Mouse (Mus musculus) CD4-positive, CD25-positive, alpha-beta regulatory T cell, adult 4 months (primary cell): Measurements from ENCODE around the gene Klhl22. TPM values are rescaled to one million over a fixed set of nuclear protein-coding genes. Genes with fewer than 3 reads are reported as not detected.
"Not testable (repeated sequence)": the region's sequence is repeated elsewhere in the genome, so short reads cannot be mapped to it uniquely, and the experiment has no call there.

ENCODE experiments used
- ATAC-seq: one replicate; pipeline ENCODE4 v1.8.0; 2017
- polyA plus RNA-seq, 2 experiments: library from polyadenylated mRNA; unstranded; fragments of 100-300 nt; shearing (Covaris generic); gene quantifications; one replicate each; pipeline ENCODE4 v1.2.1; 2017

Klhl22 gene
- polyA plus RNA-seq: 10 to 100 TPM; 15.6 to 30.9 TPM

DNA sequence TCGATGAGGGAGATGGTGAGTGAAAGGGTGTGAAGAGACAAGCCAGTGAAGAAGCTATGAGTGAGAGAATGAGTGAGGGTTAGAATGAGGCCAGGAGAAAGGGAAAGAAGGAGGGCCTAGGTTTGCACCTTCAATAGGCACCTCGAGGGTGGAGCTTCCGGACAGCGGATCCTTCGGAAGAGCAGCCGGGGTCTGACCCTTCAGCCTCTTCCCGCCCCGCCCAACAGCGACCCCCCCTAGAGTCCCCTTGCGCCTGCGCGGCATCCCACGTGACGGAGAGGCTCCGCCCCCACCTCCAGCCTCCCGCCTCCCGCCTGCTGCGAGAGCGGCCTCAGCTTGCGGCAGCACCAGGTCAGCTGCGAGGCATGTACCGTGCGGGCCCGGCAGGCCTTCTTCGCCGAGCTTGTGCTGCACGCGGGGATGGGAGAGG, at the start of gene Klhl22:
Klhl22 (plus strand) TSS at position 275 of the 430 bp plus-strand sequence.
- peak; percentile 82 for ATAC-seq

- ATAC-seq: no peak
Observed at GRCm38 (mm10) chr16:17717791-17718190, 41.6 kb upstream of the Klhl22 start.

DNA sequence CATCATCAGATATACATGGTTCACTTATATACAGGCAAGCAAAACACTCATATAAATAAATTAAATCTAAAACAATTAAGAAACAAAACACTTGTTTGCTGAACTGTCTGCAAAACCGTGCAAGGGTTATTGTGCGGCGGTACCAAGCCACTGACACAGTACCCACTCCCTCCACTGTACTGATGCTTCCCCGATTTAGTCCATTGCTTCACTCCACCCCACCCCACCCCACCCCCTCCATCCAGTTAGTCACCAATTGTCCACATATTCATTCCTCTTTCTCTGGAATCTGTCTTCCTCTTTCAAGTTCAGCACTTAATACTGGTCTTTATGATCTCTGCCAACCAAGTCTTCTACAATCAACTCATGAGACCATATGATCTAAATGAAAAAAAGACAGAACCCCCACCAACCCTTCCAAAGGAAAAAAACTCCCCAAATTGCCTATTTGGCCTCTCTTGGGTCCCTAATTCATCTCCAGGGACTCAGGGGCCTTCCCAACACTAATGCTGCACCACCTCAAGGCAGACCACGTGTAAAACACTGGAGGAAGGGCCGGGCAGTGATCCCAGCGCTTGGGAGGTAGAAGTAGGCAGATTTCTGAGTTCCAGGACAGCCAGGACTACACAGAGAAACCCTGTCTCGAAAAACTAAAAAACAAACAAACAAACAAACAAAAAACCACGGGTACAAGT, 38.2 kb upstream of the Klhl22 start:
- ATAC-seq: no peak

GRCm38 (mm10) chr16:17721822-17722460, 37.5 kb upstream of the Klhl22 start:
- ATAC-seq: no peak

GRCm38 (mm10) chr16:17722461-17723324, 36.7 kb upstream of the Klhl22 start:
- ATAC-seq: peak; percentile 75

GRCm38 (mm10) chr16:17723325-17723626, 36.1 kb upstream of the Klhl22 start:
- no peak for ATAC-seq

DNA sequence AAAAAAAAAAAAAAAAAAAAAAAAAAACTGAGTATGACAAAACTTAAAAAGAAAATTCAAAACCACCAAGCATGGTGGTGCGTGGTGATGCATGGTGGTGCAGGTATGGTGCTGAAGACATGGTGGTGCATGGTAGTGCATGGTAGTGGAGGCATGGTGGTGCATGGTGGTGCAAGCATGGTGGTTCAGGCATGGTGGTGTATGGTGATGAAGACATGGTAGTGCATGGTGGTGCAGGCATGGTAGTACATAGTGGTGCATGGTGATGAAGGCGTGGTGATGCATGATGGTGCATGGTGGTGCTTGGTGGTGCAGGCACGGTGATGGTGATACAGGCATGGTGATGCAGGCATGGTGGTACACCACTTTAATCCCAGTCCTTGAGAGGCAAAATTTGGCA, 35.0 kb upstream of the Klhl22 start:
- no peak for ATAC-seq

- peak; percentile 89 for ATAC-seq
Observed at GRCm38 (mm10) chr16:17727179-17727861, 32.1 kb upstream of the Klhl22 start.

DNA sequence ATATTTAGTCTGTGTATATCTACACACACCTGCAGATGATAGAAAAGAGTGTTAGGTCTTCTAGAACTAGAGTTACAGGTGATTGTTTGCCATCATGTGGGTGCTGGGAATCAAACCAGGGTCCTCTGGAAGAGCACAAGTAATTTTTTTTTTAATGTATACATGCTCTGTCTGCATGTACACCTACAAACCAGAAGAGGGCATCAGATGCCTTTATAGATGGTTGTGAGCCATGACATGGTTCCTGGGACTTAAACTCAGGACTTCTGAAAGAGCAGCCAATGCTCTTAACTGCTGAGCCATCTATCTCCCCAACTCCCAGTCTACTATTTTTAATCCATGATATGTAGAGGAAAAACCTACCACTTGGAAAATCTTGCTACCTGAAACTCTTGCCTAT, 29.4 kb upstream of the Klhl22 start:
- ATAC-seq: no peak

GRCm38 (mm10) chr16:17732021-17732420, 27.4 kb upstream of the Klhl22 start:
- ATAC-seq: no peak

DNA sequence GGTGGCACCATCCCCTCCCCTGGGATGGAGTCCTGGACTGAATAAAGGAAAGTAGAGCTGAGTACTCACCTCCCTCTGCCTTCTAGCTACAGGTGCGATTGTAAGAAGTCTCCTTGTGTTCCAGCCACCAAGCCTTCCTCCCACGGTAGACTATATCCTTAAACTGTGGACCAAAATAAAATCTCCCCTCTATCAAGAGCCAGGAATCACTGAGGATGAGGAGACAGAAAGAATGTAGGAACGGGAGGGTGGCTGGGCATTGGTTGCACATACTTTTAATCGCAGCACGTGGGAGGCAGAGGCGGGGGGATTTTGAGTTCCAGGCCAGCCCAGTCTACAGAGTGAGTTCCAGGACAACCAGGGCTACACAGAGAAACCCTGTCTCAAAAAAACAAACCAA, 27.0 kb upstream of the Klhl22 start:
- ATAC-seq: no peak

DNA sequence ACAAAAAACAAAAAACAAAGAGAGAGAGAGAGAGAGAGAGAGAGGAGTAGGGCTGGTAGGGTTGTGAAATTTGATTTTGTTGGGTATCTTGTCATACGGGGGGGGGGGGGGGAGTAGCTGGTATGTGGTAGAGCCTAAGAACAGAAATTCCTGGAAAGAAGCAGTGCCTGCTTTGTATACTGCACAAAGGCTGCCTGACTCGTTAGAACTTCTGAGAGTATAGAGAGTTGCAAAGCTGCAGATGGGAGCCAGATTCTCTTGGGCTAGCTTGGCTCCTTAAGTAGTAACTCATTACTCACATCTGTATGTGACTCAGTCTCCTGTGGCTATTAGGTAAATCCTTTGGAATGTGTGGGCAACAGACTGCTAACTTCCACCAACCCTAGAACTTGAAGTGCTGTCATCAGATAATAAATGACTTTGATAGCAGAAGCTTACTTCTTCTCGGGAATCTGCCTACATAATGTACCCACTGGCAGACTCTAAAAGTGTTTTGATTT, 26.5 kb upstream of the Klhl22 start, which contains the start of gene Med15:
Med15 (minus strand) TSS at position 51 of the 500 bp plus-strand sequence.
- no peak for ATAC-seq

DNA sequence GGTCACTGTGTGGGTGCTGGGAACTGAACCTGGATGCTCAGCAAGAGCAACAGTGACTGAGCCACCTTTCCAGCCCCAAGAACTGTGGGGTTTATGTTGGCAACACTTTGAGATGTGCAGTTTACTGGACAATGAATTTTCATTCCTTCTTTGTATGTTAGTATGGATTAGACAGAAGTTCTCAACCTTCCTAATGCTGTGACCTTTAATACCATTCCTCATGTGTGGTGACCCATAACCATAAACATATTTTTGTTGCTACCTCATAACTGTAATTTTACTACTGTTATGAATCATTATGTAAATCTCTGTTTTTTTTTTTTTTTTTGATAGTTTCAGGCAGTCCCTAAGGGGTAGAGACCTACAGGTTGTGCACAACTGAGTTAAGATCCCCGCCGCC, 25.8 kb upstream of the Klhl22 start:
- ATAC-seq: peak; percentile 32

DNA sequence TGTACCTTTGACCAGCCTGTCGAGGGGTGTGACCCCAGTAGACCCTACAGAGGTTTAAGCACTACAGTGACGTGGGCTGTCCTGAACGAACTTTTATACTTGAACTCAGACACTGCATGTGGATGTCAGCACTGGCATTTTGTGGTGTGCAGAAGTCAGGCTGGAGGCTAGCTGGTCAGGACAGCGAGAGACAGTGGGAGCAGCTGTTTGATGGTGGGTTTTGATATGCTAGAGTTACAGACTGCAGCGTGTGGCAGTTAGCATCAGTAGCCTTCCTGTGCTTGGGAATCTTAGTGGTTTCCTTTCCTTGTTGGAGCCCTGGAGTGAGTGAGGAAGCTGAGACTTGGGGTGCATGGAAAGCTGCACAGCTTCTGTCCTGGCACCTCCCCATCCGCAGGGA, 24.5 kb upstream of the Klhl22 start:
- not testable (repeated sequence) for ATAC-seq

DNA sequence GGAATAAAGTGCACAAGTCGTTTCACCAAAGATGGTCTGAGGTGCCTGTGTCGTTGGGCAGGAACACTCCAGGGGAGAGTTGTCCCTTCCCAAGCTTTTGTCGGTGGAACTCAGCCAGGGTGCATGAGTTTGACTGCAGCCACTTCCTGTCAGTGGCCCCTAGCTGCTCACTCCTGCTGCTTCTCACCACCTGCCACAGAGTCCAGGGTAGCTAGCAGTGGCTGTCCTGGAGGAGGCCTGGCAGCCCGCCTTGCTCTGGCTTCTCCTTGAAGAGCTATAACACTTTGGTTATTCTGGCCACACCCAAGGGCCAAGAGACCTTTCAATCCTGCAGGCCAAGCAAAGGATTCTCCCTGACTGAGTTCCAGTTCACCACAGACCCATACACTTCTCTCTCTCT, 23.3 kb upstream of the Klhl22 start:
- ATAC-seq: no peak

- ATAC-seq: no peak
Observed at GRCm38 (mm10) chr16:17740080-17740479, 19.3 kb upstream of the Klhl22 start.

- no peak for ATAC-seq
Observed at GRCm38 (mm10) chr16:17742810-17743209, 16.6 kb upstream of the Klhl22 start.

- no peak for ATAC-seq
Observed at GRCm38 (mm10) chr16:17743279-17743678, 16.1 kb upstream of the Klhl22 start.

GRCm38 (mm10) chr16:17744536-17744935, 14.9 kb upstream of the Klhl22 start:
- peak; percentile 39 for ATAC-seq

GRCm38 (mm10) chr16:17745067-17745466, 14.4 kb upstream of the Klhl22 start:
- ATAC-seq: no peak

- ATAC-seq: no peak
Observed at GRCm38 (mm10) chr16:17753001-17753400, 6.4 kb upstream of the Klhl22 start.

DNA sequence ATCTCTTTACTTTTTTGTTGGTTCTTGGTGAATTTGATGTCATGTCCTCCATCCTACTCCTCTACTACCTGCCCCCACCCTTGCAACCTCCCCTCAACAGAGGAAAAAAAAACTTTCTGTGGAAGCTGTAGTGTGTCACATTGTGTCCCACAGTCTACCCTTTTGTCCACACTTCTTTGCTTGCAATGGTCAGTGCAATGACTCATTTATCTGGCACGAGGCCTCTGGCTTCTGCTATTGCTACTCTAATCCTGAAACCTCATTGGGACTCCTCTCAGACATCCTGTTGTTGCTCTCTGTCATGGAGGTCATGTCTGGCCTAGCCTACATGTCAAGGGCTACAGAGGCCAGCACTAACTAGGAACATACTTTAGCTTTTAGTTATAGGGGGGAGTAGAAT, 5.7 kb upstream of the Klhl22 start:
- ATAC-seq: no peak

DNA sequence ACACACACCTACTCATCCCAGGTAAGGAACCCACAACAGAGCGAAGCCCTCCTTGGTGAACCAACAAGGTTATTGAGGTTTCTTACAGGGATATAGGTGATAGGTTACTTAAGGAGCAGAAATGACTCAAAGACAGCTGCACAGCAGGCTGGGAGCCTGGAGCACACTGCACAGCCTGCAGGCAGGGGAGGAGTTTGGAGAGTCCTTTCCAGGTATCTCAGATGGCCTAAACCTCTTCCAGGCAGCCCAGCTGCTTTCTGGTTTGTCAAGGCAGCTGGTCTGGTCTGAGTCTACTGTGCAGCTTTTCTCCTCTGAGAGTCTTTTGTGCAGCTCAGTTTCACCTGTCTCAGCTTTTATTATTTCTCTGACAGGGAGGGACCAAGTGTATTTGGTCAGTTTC, 1.7 kb upstream of the Klhl22 start:
- no peak for ATAC-seq
